Comparison of ENCODE assay signal across 15 mouse cellular contexts in genomic region chr10:115571317-115571716, GRCm38 (mm10). TPM values are rescaled to one million over a fixed set of nuclear protein-coding genes. Genes with fewer than 3 reads are reported as not detected.
DNase-seq lines count a peak whose midpoint lies in the region; ATAC-seq and TF ChIP-seq lines count a peak whose summit lies in the region.
"Had no signal": no experiment of that assay in that cellular context is flagged by ENCODE, and none has a peak within 500 bp of the region (broad histone marks: within the 10 kb centered on the region; RNA-seq: fewer than 3 reads in every experiment).

No protein-coding gene starts in this region.

- peaks cover 13% of the 10 kb centered on the region; the same call in 1 of the 2 replicates for H3K4me1 ChIP-seq in kidney, embryonic 15.5 days
- peaks cover 11% of the 10 kb centered on the region for H3K4me1 ChIP-seq in hindbrain, embryonic 12.5 days
- peaks cover 13% of the 10 kb centered on the region; the same call in 1 of the 2 replicates for H3K4me1 ChIP-seq in midbrain, embryonic 15.5 days
- H3K4me1 ChIP-seq: heart, embryonic 13.5 days; intestine, embryonic 15.5 days had no signal

- H3K27me3 ChIP-seq in kidney, embryonic 15.5 days = no peaks in the 10 kb centered on the region
- H3K27me3 ChIP-seq in hindbrain, embryonic 12.5 days = no peaks in the 10 kb centered on the region
- H3K27me3 ChIP-seq in midbrain, embryonic 15.5 days (replicated peaks) = no peaks in the 10 kb centered on the region
- H3K27me3 ChIP-seq: heart, embryonic 13.5 days; intestine, embryonic 15.5 days had no signal

- WGBS in kidney, embryonic 15.5 days = 28% methylated on average over 6 of the region's 6 CpGs
- WGBS in hindbrain, embryonic 12.5 days = 32% methylated on average over 6 of the region's 6 CpGs
- 8% methylated on average over 6 of the region's 6 CpGs for WGBS in midbrain, embryonic 15.5 days

- H3K9ac ChIP-seq in kidney, embryonic 15.5 days = no peak overlapping the region
- H3K9ac ChIP-seq in hindbrain, embryonic 12.5 days = no peak overlapping the region
- no peak overlapping the region for H3K9ac ChIP-seq in midbrain, embryonic 15.5 days
- H3K9ac ChIP-seq: heart, embryonic 13.5 days; intestine, embryonic 15.5 days; liver, embryonic 14.5 days had no signal

- H3K4me3 ChIP-seq in kidney, embryonic 15.5 days (replicated peaks) = no peak overlapping the region
- H3K4me3 ChIP-seq in hindbrain, embryonic 12.5 days = no peak overlapping the region
- no peak overlapping the region for H3K4me3 ChIP-seq in midbrain, embryonic 15.5 days
- H3K4me3 ChIP-seq in left cerebral cortex, adult 2 months = no peak overlapping the region
- H3K4me3 ChIP-seq: gastrocnemius, adult 2 months; heart, embryonic 13.5 days; intestine, embryonic 15.5 days had no signal

- no peak for DNase-seq in kidney, adult 9 months
- no peak for DNase-seq in thymus, postnatal 36 days
- DNase-seq in heart, adult 8-10 months (ENCODE audit: low spot score) = no peak
- no peak for DNase-seq in c-Kit-positive CD71-positive TER-119-positive erythroid progenitor cells, embryonic 14.5 days (ENCODE audit: low spot score)
- no peak for DNase-seq in left cerebral cortex, adult 2 months (ENCODE audit: extremely low spot score in 1 of 2, low spot score in 2 of 2)
- DNase-seq: cerebellum, adult 2 months; gastrocnemius, adult 2 months had no signal

- H3K4me2 ChIP-seq in kidney, embryonic 15.5 days = no peak overlapping the region
- H3K4me2 ChIP-seq in hindbrain, embryonic 12.5 days (replicated peaks) = 0 out of 2 replicates have a peak overlapping the region, but pooled peaks have one; percentile 8
- H3K4me2 ChIP-seq in midbrain, embryonic 15.5 days = peak overlapping the region; percentile 13; the same call in 1 of the 2 replicates
- H3K4me2 ChIP-seq: heart, embryonic 13.5 days; intestine, embryonic 15.5 days had no signal

- H3K27ac ChIP-seq in kidney, embryonic 15.5 days = 0 out of 2 replicates have a peak overlapping the region, but pooled peaks have one; percentile 32
- peak overlapping the region; percentile 67 for H3K27ac ChIP-seq in hindbrain, embryonic 12.5 days
- peak overlapping the region; percentile 11; the same call in 1 of the 2 replicates for H3K27ac ChIP-seq in midbrain, embryonic 15.5 days
- H3K27ac ChIP-seq in left cerebral cortex, adult 2 months = no peak overlapping the region
- H3K27ac ChIP-seq: gastrocnemius, adult 2 months; heart, embryonic 13.5 days; intestine, embryonic 15.5 days; liver, embryonic 14.5 days had no signal

- H3K36me3 ChIP-seq in kidney, embryonic 15.5 days = no peaks in the 10 kb centered on the region
- no peaks in the 10 kb centered on the region for H3K36me3 ChIP-seq in hindbrain, embryonic 12.5 days
- no peaks in the 10 kb centered on the region for H3K36me3 ChIP-seq in midbrain, embryonic 15.5 days (replicated peaks)
- H3K36me3 ChIP-seq: heart, embryonic 13.5 days; intestine, embryonic 15.5 days had no signal

- no peak for ATAC-seq in kidney, embryonic 15.5 days (replicated peaks; ENCODE audit: low FRiP score)
- ATAC-seq in hindbrain, embryonic 12.5 days (ENCODE audit: low FRiP score) = peak; percentile 72
- ATAC-seq in midbrain, embryonic 15.5 days (replicated peaks) = peak; percentile 55
- ATAC-seq: intestine, embryonic 15.5 days had no signal

- no peak for TF ChIP-seq CTCF in left cerebral cortex, adult 2 months (IDR thresholded peaks at IDR 0.05)

- H3K9me3 ChIP-seq in kidney, embryonic 15.5 days (replicated peaks) = no peaks in the 10 kb centered on the region
- no peaks in the 10 kb centered on the region for H3K9me3 ChIP-seq in hindbrain, embryonic 12.5 days (replicated peaks)
- H3K9me3 ChIP-seq in midbrain, embryonic 15.5 days = no peaks in the 10 kb centered on the region
- H3K9me3 ChIP-seq: intestine, embryonic 15.5 days had no signal

- intact Hi-C loops in left cerebral cortex, adult 2 months (cut with DNase I) = no loop called here

RNA-seq across cellular contexts. Expression of gene A930009A15Rik, which starts 1.5 kb away (rescaled TPM):
- polyA plus RNA-seq in kidney, embryonic 15.5 days (2015; fragmentation: Nextera tagmentation; extraction: Ambion mirVana) = 0.21 and 0.22 TPM in 2 replicates
- 0.70 and 0.72 TPM in 2 replicates for polyA plus RNA-seq in hindbrain, embryonic 12.5 days (2016; fragmentation: Nextera tagmentation; extraction: Ambion mirVana)
- polyA plus RNA-seq in midbrain, embryonic 15.5 days (2015; fragmentation: Nextera tagmentation; extraction: Ambion mirVana) = 0.64 and 0.67 TPM in 2 replicates
- total RNA-seq in heart, adult 8-10 months (2022) = not detected
- under 1 TPM in 1 of 2 experiments, not detected in 1; 0.70 TPM for total RNA-seq in left cerebral cortex, adult 2 months (2021)
- total RNA-seq: ES-E14; gastrocnemius, adult 2 months had no signal
- polyA plus RNA-seq: heart, embryonic 13.5 days; intestine, embryonic 15.5 days; liver, embryonic 14.5 days; testis, adult 2 months had no signal

RNA-seq across cellular contexts. Expression of gene Lgr5, which starts 16.3 kb away (rescaled TPM):
- polyA plus RNA-seq in kidney, embryonic 15.5 days (2015; fragmentation: Nextera tagmentation; extraction: Ambion mirVana) = 6.9 and 7.8 TPM in 2 replicates
- 7.9 and 8.1 TPM in 2 replicates for polyA plus RNA-seq in hindbrain, embryonic 12.5 days (2016; fragmentation: Nextera tagmentation; extraction: Ambion mirVana)
- 1.6 and 2.0 TPM in 2 replicates for polyA plus RNA-seq in midbrain, embryonic 15.5 days (2015; fragmentation: Nextera tagmentation; extraction: Ambion mirVana)
- not detected for total RNA-seq in heart, adult 8-10 months (2022)
- 1 to 10 TPM; 3.2 to 6.2 TPM for total RNA-seq in left cerebral cortex, adult 2 months (2021)
- total RNA-seq: gastrocnemius, adult 2 months had no signal
